ENCODE assay signal across 9 mouse cellular contexts in the genomic region with DNA sequence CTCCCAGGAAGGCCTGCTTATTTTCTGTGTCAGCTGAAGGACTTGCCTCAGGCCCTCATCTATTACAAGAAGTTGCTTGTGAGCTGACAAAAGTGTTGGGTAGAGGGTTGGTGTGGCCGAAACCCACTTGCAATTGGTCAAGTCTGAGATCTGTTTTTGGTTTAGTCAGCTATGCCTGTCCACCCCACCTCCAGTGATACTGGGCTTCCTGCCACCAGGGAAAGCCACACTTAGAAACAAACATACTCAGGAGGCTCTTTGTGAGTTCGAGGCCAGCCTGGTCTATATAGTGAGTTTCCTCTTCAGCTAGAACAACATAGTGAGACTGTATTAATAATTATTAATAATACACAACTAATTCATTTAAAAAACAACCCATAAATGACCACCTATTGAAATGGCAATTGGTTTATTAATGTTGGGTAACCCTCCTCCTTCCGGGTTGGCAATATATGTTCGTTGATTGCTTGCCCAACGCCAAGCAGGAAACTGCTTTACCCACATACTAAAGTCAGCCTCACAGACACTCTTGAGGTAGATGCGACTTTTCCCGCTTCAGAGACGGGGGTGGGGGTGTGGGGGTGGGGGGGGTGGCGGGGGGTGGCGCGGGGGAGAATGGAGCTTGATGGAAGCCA. TPM values are rescaled to one million over a fixed set of nuclear protein-coding genes. Genes with fewer than 3 reads are reported as not detected.
DNase-seq lines count a peak whose midpoint lies in the region; ATAC-seq lines count a peak whose summit lies in the region.
"Had no signal": no experiment of that assay in that cellular context is flagged by ENCODE, and none has a peak within 500 bp of the region (broad histone marks: within the 10 kb centered on the region; RNA-seq: fewer than 3 reads in every experiment).

No protein-coding gene starts in this region.

- H3K9me3 ChIP-seq in heart, embryonic 14.5 days (ENCODE audit: control insufficient read depth, low read length): no peaks in the 10 kb centered on the region
- no peaks in the 10 kb centered on the region for H3K9me3 ChIP-seq in hindbrain, embryonic 16.5 days (ENCODE audit: control insufficient read depth, low read length)
- H3K9me3 ChIP-seq in midbrain, embryonic 12.5 days: no peaks in the 10 kb centered on the region

- peaks cover 18 to 35% of the 10 kb centered on the region in 2 experiments for H3K4me1 ChIP-seq in heart, embryonic 14.5 days (ENCODE audit: control insufficient read depth in 2 of 2, insufficient read depth in 2 of 2, low read length in 2 of 2)
- H3K4me1 ChIP-seq in hindbrain, embryonic 16.5 days (ENCODE audit: control insufficient read depth, insufficient read depth, low read depth, low read length): peaks cover 3% of the 10 kb centered on the region
- H3K4me1 ChIP-seq in midbrain, embryonic 12.5 days: 0 out of 2 replicates have a peak, but pooled peaks cover 7% of the 10 kb centered on the region

- DNase-seq in heart, postnatal 10 days: no peak
- DNase-seq in NIH3T3 (ENCODE audit: low read depth): peak; percentile 57
- no peak for DNase-seq in left cerebral cortex, adult 8-10 months (ENCODE audit: low spot score in 2 of 2)
- no peak for DNase-seq in cerebellum, postnatal 10 days
- DNase-seq in layer of hippocampus, adult 8-10 months (ENCODE audit: low spot score in 2 of 2): no peak

- H3K9ac ChIP-seq in heart, embryonic 14.5 days (ENCODE audit: low read length): no peak overlapping the region
- H3K9ac ChIP-seq in hindbrain, embryonic 16.5 days (ENCODE audit: low read depth, low read length): peak overlapping the region; percentile 70; the same call in 1 of the 2 replicates
- H3K9ac ChIP-seq in midbrain, embryonic 12.5 days (replicated peaks): peak overlapping the region; percentile 63; the same call in 1 of the 2 replicates

- no peaks in the 10 kb centered on the region for H3K36me3 ChIP-seq in heart, embryonic 14.5 days (ENCODE audit: control insufficient read depth, insufficient read depth, low read length)
- H3K36me3 ChIP-seq in hindbrain, embryonic 16.5 days (ENCODE audit: control insufficient read depth, insufficient read depth, low read length): no peaks in the 10 kb centered on the region
- H3K36me3 ChIP-seq in midbrain, embryonic 12.5 days: no peaks in the 10 kb centered on the region

- 30% methylated on average over 11 of the region's 11 CpGs for WGBS in heart, embryonic 14.5 days
- WGBS in hindbrain, embryonic 16.5 days: 34% methylated on average over 11 of the region's 11 CpGs
- 46% methylated on average over 8 of the region's 11 CpGs for WGBS in midbrain, embryonic 12.5 days

- intact Hi-C loops in heart, postnatal 10 days (cut with DNase I): loop anchor here (2.0 kb wide), 1 partner anchor 299 kb away; no protein-coding TSS in a partner anchor

- H3K4me3 ChIP-seq in heart, embryonic 14.5 days (ENCODE audit: control insufficient read depth in 1 of 2, insufficient read depth in 1 of 2, low read depth in 1 of 2, low read length in 2 of 2): peak overlapping the region; percentile 61 to 68; a peak in 3 of 4 replicates
- peak overlapping the region; percentile 69 for H3K4me3 ChIP-seq in hindbrain, embryonic 16.5 days (ENCODE audit: low read length)
- peak overlapping the region; percentile 50 for H3K4me3 ChIP-seq in midbrain, embryonic 12.5 days

- H3K4me2 ChIP-seq in heart, embryonic 14.5 days (ENCODE audit: low read length): peak overlapping the region; percentile 95
- H3K4me2 ChIP-seq in hindbrain, embryonic 16.5 days (ENCODE audit: low read length): peak overlapping the region; percentile 94
- peak overlapping the region; percentile 82 for H3K4me2 ChIP-seq in midbrain, embryonic 12.5 days (replicated peaks)

- H3K27ac ChIP-seq in heart, embryonic 14.5 days (replicated peaks in 1 of 2; ENCODE audit: control insufficient read depth in 1 of 2, insufficient read depth in 1 of 2, low read depth in 2 of 2, low read length in 2 of 2): no peak overlapping the region
- no peak overlapping the region for H3K27ac ChIP-seq in hindbrain, embryonic 16.5 days (ENCODE audit: low read depth, low read length)
- H3K27ac ChIP-seq in midbrain, embryonic 12.5 days (replicated peaks): no peak overlapping the region

- peaks cover 23% of the 10 kb centered on the region for H3K27me3 ChIP-seq in heart, embryonic 14.5 days (ENCODE audit: control insufficient read depth, insufficient read depth, low read length)
- H3K27me3 ChIP-seq in hindbrain, embryonic 16.5 days (replicated peaks; ENCODE audit: control insufficient read depth, insufficient read depth, low read length): peaks cover 27% of the 10 kb centered on the region
- H3K27me3 ChIP-seq in midbrain, embryonic 12.5 days: peaks cover 56% of the 10 kb centered on the region

- ATAC-seq in heart, embryonic 14.5 days (ENCODE audit: insufficient number of reproducible peaks, insufficient read depth, low FRiP score, low read depth): no peak
- no peak for ATAC-seq in hindbrain, embryonic 16.5 days
- no peak for ATAC-seq in midbrain, embryonic 12.5 days (ENCODE audit: low FRiP score, low read depth)

RNA-seq across cellular contexts. Expression of a gene that starts 2.1 kb away (rescaled TPM):
- polyA plus RNA-seq in heart, embryonic 14.5 days (2014; fragmentation: Nextera tagmentation; extraction: Ambion mirVana): 1.4 and 1.8 TPM in 2 replicates
- not detected for total RNA-seq in heart, postnatal 10 days (2021)
- polyA plus RNA-seq in hindbrain, embryonic 16.5 days (2015; fragmentation: Nextera tagmentation; extraction: Ambion mirVana): 0.50 and 0.56 TPM in 2 replicates
- polyA plus RNA-seq in midbrain, embryonic 12.5 days (2016; fragmentation: Nextera tagmentation; extraction: Ambion mirVana): 0.29 TPM in 1 of 2 replicates, not detected in the other
- 1 to 10 TPM in 1 of 4 experiments, under 1 TPM in 2, not detected in 1; 0.59 to 1.3 (median 0.80) TPM for total RNA-seq in left cerebral cortex, adult 8-10 months (2022)
- total RNA-seq in layer of hippocampus, adult 8-10 months (2022): under 1 TPM in 2 of 4 experiments, not detected in 2; 0.40 to 0.51 TPM
- total RNA-seq: layer of hippocampus, postnatal 10 days had no signal

RNA-seq across cellular contexts. Expression of a gene that starts 10.3 kb away (rescaled TPM):
- polyA plus RNA-seq in heart, embryonic 14.5 days (2014; fragmentation: Nextera tagmentation; extraction: Ambion mirVana): 0.09 TPM in 1 of 2 replicates, not detected in the other
- not detected for total RNA-seq in heart, postnatal 10 days (2021)
- 0.92 and 1.2 TPM in 2 replicates for polyA plus RNA-seq in hindbrain, embryonic 16.5 days (2015; fragmentation: Nextera tagmentation; extraction: Ambion mirVana)
- polyA plus RNA-seq in midbrain, embryonic 12.5 days (2016; fragmentation: Nextera tagmentation; extraction: Ambion mirVana): not detected in 2 replicates
- under 1 TPM in 3 of 4 experiments, not detected in 1; 0.11 to 0.27 (median 0.14) TPM for total RNA-seq in left cerebral cortex, adult 8-10 months (2022)
- under 1 TPM; 0.43 to 0.56 (median 0.48) TPM for total RNA-seq in layer of hippocampus, adult 8-10 months (2022)

RNA-seq across cellular contexts. Expression of a gene that starts 23.3 kb away (rescaled TPM):
- polyA plus RNA-seq in heart, embryonic 14.5 days (2014; fragmentation: Nextera tagmentation; extraction: Ambion mirVana): 3.7 and 4.0 TPM in 2 replicates
- 1 to 10 TPM; 7.4 to 8.4 TPM for total RNA-seq in heart, postnatal 10 days (2021)
- polyA plus RNA-seq in hindbrain, embryonic 16.5 days (2015; fragmentation: Nextera tagmentation; extraction: Ambion mirVana): 3.2 and 3.4 TPM in 2 replicates
- 2.1 and 3.3 TPM in 2 replicates for polyA plus RNA-seq in midbrain, embryonic 12.5 days (2016; fragmentation: Nextera tagmentation; extraction: Ambion mirVana)
- 1 to 10 TPM; 3.7 to 5.0 (median 4.2) TPM for total RNA-seq in left cerebral cortex, adult 8-10 months (2022)
- total RNA-seq in layer of hippocampus, adult 8-10 months (2022): 1 to 10 TPM; 2.9 to 3.8 (median 3.7) TPM

RNA-seq across cellular contexts. Expression of a gene that starts 30.6 kb away (rescaled TPM):
- polyA plus RNA-seq in heart, embryonic 14.5 days (2014; fragmentation: Nextera tagmentation; extraction: Ambion mirVana): 4.6 and 5.9 TPM in 2 replicates
- total RNA-seq in heart, postnatal 10 days (2021): 10 to 100 TPM; 25.7 to 25.9 TPM
- 15.1 and 32.7 TPM in 2 replicates for polyA plus RNA-seq in hindbrain, embryonic 16.5 days (2015; fragmentation: Nextera tagmentation; extraction: Ambion mirVana)
- polyA plus RNA-seq in midbrain, embryonic 12.5 days (2016; fragmentation: Nextera tagmentation; extraction: Ambion mirVana): 13.6 and 13.9 TPM in 2 replicates
- 100 to 1,000 TPM; 253 to 298 (median 277) TPM for total RNA-seq in left cerebral cortex, adult 8-10 months (2022)
- total RNA-seq in layer of hippocampus, adult 8-10 months (2022): 100 to 1,000 TPM; 202 to 211 (median 208) TPM

RNA-seq across cellular contexts. Expression of a gene that starts 33.3 kb away (rescaled TPM):
- 10.8 and 12.8 TPM in 2 replicates for polyA plus RNA-seq in heart, embryonic 14.5 days (2014; fragmentation: Nextera tagmentation; extraction: Ambion mirVana)
- 10 to 100 TPM; 39.8 to 46.3 TPM for total RNA-seq in heart, postnatal 10 days (2021)
- 7.3 and 9.4 TPM in 2 replicates for polyA plus RNA-seq in hindbrain, embryonic 16.5 days (2015; fragmentation: Nextera tagmentation; extraction: Ambion mirVana)
- 13.3 and 17.0 TPM in 2 replicates for polyA plus RNA-seq in midbrain, embryonic 12.5 days (2016; fragmentation: Nextera tagmentation; extraction: Ambion mirVana)
- 10 to 100 TPM; 50.1 to 67.1 (median 54.3) TPM for total RNA-seq in left cerebral cortex, adult 8-10 months (2022)
- 10 to 100 TPM; 67.6 to 80.2 (median 69.6) TPM for total RNA-seq in layer of hippocampus, adult 8-10 months (2022)
